Mouse (Mus musculus) layer of hippocampus, postnatal 10 days (tissue): ENCODE results near the gene Papss2. TPM values are rescaled to one million over a fixed set of nuclear protein-coding genes. Genes with fewer than 3 reads are reported as not detected.

Experiments
- DNase-seq, 2 experiments: peaks; one replicate each; pipeline ENCODE4 v3.0.0; 2021; ENCODE audit warnings: low spot score in 2 of 2
- total RNA-seq, 2 experiments: library from RNA; stranded (reverse); gene quantifications; 2 replicates each; pipeline ENCODE4 v1.2.3; 2021

Gene Papss2
- total RNA-seq, 2 experiments from 2014 or later, result 5.8 to 6.4 TPM

GRCm38 (mm10) chr19:32599006-32599405, 3.4 kb downstream of the Papss2 start:
- no peak for DNase-seq

- DNase-seq, result no peak
Measured at GRCm38 (mm10) chr19:32599436-32599835, 3.8 kb downstream of the Papss2 start.

GRCm38 (mm10) chr19:32601033-32601770, 5.6 kb downstream of the Papss2 start:
- no peak for DNase-seq

GRCm38 (mm10) chr19:32603466-32603865, 7.9 kb downstream of the Papss2 start:
- no peak for DNase-seq

- DNase-seq, result no peak
Measured at GRCm38 (mm10) chr19:32604127-32604526, 8.5 kb downstream of the Papss2 start.

- no peak for DNase-seq
Measured at GRCm38 (mm10) chr19:32604563-32605252, 9.1 kb downstream of the Papss2 start.

- DNase-seq, result no peak
Measured at GRCm38 (mm10) chr19:32606227-32606827, 10.7 kb downstream of the Papss2 start.

- no peak for DNase-seq
Measured at GRCm38 (mm10) chr19:32607036-32607435, 11.4 kb downstream of the Papss2 start.

- DNase-seq, result no peak
Measured at GRCm38 (mm10) chr19:32611386-32612092, 15.9 kb downstream of the Papss2 start.

GRCm38 (mm10) chr19:32614046-32614771, 18.6 kb downstream of the Papss2 start:
- no peak for DNase-seq

- DNase-seq, result no peak
Measured at GRCm38 (mm10) chr19:32614772-32615099, 19.1 kb downstream of the Papss2 start.

GRCm38 (mm10) chr19:32616646-32617045, 21.1 kb downstream of the Papss2 start:
- DNase-seq, result no peak

GRCm38 (mm10) chr19:32619739-32620138, 24.1 kb downstream of the Papss2 start:
- DNase-seq, result no peak

GRCm38 (mm10) chr19:32620859-32621445, 25.4 kb downstream of the Papss2 start:
- no peak for DNase-seq

- DNase-seq, result no peak
Measured at GRCm38 (mm10) chr19:32622142-32622541, 26.6 kb downstream of the Papss2 start.

- DNase-seq, result no peak
Measured at GRCm38 (mm10) chr19:32626768-32627331, 31.3 kb downstream of the Papss2 start.

GRCm38 (mm10) chr19:32627631-32628030, 32.0 kb downstream of the Papss2 start:
- DNase-seq, result no peak

- no peak for DNase-seq
Measured at GRCm38 (mm10) chr19:32628572-32629132, 33.1 kb downstream of the Papss2 start.

- DNase-seq, result no peak
Measured at GRCm38 (mm10) chr19:32634916-32635315, 39.3 kb downstream of the Papss2 start.
